Mouse (Mus musculus): ENCODE measurements around the gene Cdh18. TPM values are rescaled to one million over a fixed set of nuclear protein-coding genes. Genes with fewer than 3 reads are reported as not detected.

The Cdh18 gene
- polyA plus RNA-seq, 1 experiment from 2014 or later, result 0.42 TPM

DNA sequence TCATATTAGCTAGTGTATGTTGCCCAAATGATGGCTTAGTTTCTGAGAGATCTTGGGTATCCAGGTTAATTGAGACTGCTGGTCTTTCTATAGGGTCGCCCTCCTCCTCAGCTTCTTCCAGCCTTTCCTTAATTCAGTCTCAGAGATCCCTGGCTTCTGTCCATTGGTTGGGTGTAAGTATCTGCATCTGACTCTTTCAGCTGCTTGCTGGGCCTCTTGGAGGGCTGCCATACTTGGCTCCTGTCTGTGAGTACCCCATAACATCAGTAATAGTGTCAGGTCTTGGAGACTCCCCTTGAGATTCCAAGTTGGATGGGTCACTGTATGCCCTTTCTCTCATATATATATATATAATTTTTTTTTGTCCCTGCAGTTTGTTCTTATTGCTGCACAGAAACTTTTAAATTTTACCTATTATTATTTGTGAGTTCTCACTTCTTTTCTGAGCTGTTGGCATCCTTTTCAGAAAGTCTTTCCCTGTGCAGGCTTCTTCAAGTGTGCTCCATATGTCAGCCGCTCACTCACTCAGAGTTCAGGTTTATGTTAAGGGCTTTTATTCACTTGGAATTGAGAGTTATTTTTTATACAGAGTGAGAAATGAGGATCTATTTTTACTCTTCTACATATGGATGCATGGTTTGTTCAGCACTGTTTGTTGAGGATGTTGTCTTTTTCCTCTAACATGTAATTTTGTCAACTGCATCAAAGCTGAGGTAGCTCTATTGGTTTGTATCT lies 829.4 kb downstream of the Cdh18 start:
- H3K4me1 ChIP-seq (ENCODE audit: control insufficient read depth, insufficient read depth, low read length), result no peaks in the 10 kb centered on the region
- H3K27me3 ChIP-seq (ENCODE audit: control insufficient read depth, insufficient read depth, low read length), result no peaks in the 10 kb centered on the region
- no peak overlapping the region for H3K9ac ChIP-seq (replicated peaks; ENCODE audit: low read length)
- DNase-seq (ENCODE audit: low spot score), result no peak
- WGBS, result 89% methylated on average over 2 of the region's 2 CpGs
- no peak overlapping the region for H3K4me2 ChIP-seq (ENCODE audit: low read depth, low read length)
- H3K4me3 ChIP-seq (ENCODE audit: low read depth, low read length), result no peak overlapping the region
- no peaks in the 10 kb centered on the region for H3K36me3 ChIP-seq (replicated peaks; ENCODE audit: control insufficient read depth, insufficient read depth, low read depth, low read length)
- no peak for ATAC-seq (replicated peaks; ENCODE audit: insufficient number of reproducible peaks, low FRiP score, low TSS enrichment, low read depth)
- no peak overlapping the region for H3K27ac ChIP-seq (replicated peaks; ENCODE audit: low read depth, low read length)
- H3K9me3 ChIP-seq (replicated peaks; ENCODE audit: control insufficient read depth, low read length), result no peaks in the 10 kb centered on the region

DNA sequence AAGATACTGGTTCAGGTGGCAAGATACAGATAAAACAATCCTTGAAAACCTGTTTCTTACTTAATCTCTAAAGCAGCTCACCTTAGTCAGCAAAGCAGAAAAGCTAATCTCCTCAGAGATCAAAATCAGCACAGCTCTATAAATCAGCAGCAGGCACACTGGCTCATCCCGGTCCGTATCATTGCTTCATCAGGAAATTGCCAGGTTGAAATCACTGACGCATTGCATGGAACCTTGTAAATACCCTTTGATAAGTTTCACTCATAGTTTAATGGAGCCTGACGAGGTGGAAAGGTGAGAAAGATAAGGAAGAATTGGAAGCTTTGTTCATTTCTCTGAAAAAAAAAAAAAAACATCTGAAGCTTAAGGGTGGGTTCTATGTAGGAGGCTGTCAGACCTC lies 837.0 kb downstream of the Cdh18 start:
- Histone ChIP-seq H3K9me3 (replicated peaks; ENCODE audit: control insufficient read depth, low read length) (no peaks in the 10 kb centered on the region), H3K27ac (replicated peaks; ENCODE audit: low read depth, low read length) (no peak overlapping the region), H3K27me3 (ENCODE audit: control insufficient read depth, insufficient read depth, low read length) (no peaks in the 10 kb centered on the region), H3K4me1 (ENCODE audit: control insufficient read depth, insufficient read depth, low read length) (no peaks in the 10 kb centered on the region), H3K9ac (replicated peaks; ENCODE audit: low read length) (no peak overlapping the region), H3K4me2 (ENCODE audit: low read depth, low read length) (no peak overlapping the region), H3K36me3 (replicated peaks; ENCODE audit: control insufficient read depth, insufficient read depth, low read depth, low read length) (no peaks in the 10 kb centered on the region), H3K4me3 (ENCODE audit: low read depth, low read length) (no peak overlapping the region)
- DNase-seq (ENCODE audit: low spot score), result no peak
- no peak for ATAC-seq (replicated peaks; ENCODE audit: insufficient number of reproducible peaks, low FRiP score, low TSS enrichment, low read depth)
- WGBS, result 78% methylated on average over 4 of the region's 4 CpGs

DNA sequence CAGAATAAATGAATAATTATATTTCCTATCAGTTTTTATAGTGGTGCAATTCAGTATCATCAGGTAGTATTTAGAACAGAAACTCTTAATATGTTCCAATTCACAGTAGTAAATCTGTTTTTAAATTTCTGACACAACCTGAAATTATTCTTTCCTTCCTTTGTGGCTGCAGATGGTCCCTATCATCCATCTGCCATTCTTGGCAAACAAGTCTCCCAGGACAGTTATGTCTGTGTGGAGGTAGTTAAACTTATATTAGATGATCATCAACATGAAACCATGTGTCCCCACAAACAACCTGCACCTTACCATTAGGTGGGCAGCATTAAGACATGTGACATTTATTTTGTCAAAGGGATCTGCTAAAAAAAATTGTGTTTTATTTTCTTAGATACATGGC lies 847.8 kb downstream of the Cdh18 start:
- Histone ChIP-seq H3K9ac (replicated peaks; ENCODE audit: low read length) (no peak overlapping the region), H3K4me3 (ENCODE audit: low read depth, low read length) (no peak overlapping the region), H3K4me1 (ENCODE audit: control insufficient read depth, insufficient read depth, low read length) (no peaks in the 10 kb centered on the region), H3K27ac (replicated peaks; ENCODE audit: low read depth, low read length) (no peak overlapping the region), H3K9me3 (replicated peaks; ENCODE audit: control insufficient read depth, low read length) (no peaks in the 10 kb centered on the region), H3K4me2 (ENCODE audit: low read depth, low read length) (no peak overlapping the region), H3K27me3 (ENCODE audit: control insufficient read depth, insufficient read depth, low read length) (no peaks in the 10 kb centered on the region), H3K36me3 (replicated peaks; ENCODE audit: control insufficient read depth, insufficient read depth, low read depth, low read length) (no peaks in the 10 kb centered on the region)
- ATAC-seq (replicated peaks; ENCODE audit: insufficient number of reproducible peaks, low FRiP score, low TSS enrichment, low read depth) (no peak), DNase-seq (ENCODE audit: low spot score) (no peak)

GRCm38 (mm10) chr15:23403792-23404191 lies 855.0 kb downstream of the Cdh18 start:
- Histone ChIP-seq H3K27ac (replicated peaks; ENCODE audit: low read depth, low read length) (no peak overlapping the region), H3K9ac (replicated peaks; ENCODE audit: low read length) (no peak overlapping the region), H3K4me1 (ENCODE audit: control insufficient read depth, insufficient read depth, low read length) (no peaks in the 10 kb centered on the region), H3K27me3 (ENCODE audit: control insufficient read depth, insufficient read depth, low read length) (no peaks in the 10 kb centered on the region), H3K4me2 (ENCODE audit: low read depth, low read length) (no peak overlapping the region), H3K9me3 (replicated peaks; ENCODE audit: control insufficient read depth, low read length) (no peaks in the 10 kb centered on the region), H3K36me3 (replicated peaks; ENCODE audit: control insufficient read depth, insufficient read depth, low read depth, low read length) (no peaks in the 10 kb centered on the region), H3K4me3 (ENCODE audit: low read depth, low read length) (no peak overlapping the region)
- DNase-seq (ENCODE audit: low spot score) (no peak), ATAC-seq (replicated peaks; ENCODE audit: insufficient number of reproducible peaks, low FRiP score, low TSS enrichment, low read depth) (no peak)
- 88% methylated on average over 2 of the region's 2 CpGs for WGBS

GRCm38 (mm10) chr15:23408256-23408655 lies 859.4 kb downstream of the Cdh18 start:
- no peaks in the 10 kb centered on the region for H3K27me3 ChIP-seq (ENCODE audit: control insufficient read depth, insufficient read depth, low read length)
- ATAC-seq (replicated peaks; ENCODE audit: insufficient number of reproducible peaks, low FRiP score, low TSS enrichment, low read depth) (no peak), DNase-seq (ENCODE audit: low spot score) (no peak)
- no peak overlapping the region for H3K4me3 ChIP-seq (ENCODE audit: low read depth, low read length)
- no peak overlapping the region for H3K4me2 ChIP-seq (ENCODE audit: low read depth, low read length)
- no peaks in the 10 kb centered on the region for H3K9me3 ChIP-seq (replicated peaks; ENCODE audit: control insufficient read depth, low read length)
- H3K9ac ChIP-seq (replicated peaks; ENCODE audit: low read length), result no peak overlapping the region
- H3K4me1 ChIP-seq (ENCODE audit: control insufficient read depth, insufficient read depth, low read length), result no peaks in the 10 kb centered on the region
- 94% methylated on average over 1 of the region's 1 CpGs for WGBS
- no peaks in the 10 kb centered on the region for H3K36me3 ChIP-seq (replicated peaks; ENCODE audit: control insufficient read depth, insufficient read depth, low read depth, low read length)
- H3K27ac ChIP-seq (replicated peaks; ENCODE audit: low read depth, low read length), result no peak overlapping the region

DNA sequence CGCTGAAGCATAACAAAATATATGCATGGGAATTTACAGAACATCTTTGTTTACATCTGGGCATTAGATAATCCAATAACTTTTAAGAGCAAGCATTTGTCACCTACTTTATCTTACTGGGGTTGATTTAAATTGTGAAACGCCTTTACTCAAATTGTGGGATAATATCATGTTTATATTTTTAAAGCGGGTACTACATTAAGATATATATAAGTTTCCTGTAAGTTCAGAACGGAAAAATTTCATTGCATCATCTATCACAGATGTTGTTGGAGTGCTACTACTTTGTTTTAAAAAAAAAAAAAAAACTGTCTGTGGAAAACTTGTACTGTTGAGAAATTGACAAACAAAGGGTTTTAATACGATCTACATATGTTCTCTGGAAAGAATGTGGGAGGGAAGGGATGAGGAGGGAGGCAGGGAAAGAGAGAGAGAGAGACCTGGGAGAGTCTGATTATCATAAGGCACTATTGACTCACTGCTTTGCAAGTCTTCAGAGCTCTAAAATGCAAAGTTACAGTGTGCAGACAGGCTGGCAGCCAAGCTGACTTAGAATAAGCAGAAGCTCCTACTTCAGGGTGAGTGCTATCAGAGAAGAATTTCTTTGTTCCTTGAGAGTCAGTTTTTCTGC lies 867.7 kb downstream of the Cdh18 start:
- Histone ChIP-seq H3K27ac (replicated peaks; ENCODE audit: low read depth, low read length) (no peak overlapping the region), H3K9me3 (replicated peaks; ENCODE audit: control insufficient read depth, low read length) (no peaks in the 10 kb centered on the region), H3K4me3 (ENCODE audit: low read depth, low read length) (no peak overlapping the region), H3K4me1 (ENCODE audit: control insufficient read depth, insufficient read depth, low read length) (no peaks in the 10 kb centered on the region), H3K4me2 (ENCODE audit: low read depth, low read length) (no peak overlapping the region), H3K27me3 (ENCODE audit: control insufficient read depth, insufficient read depth, low read length) (no peaks in the 10 kb centered on the region), H3K36me3 (replicated peaks; ENCODE audit: control insufficient read depth, insufficient read depth, low read depth, low read length) (no peaks in the 10 kb centered on the region), H3K9ac (replicated peaks; ENCODE audit: low read length) (no peak overlapping the region)
- 77% methylated on average over 5 of the region's 5 CpGs for WGBS
- ATAC-seq (replicated peaks; ENCODE audit: insufficient number of reproducible peaks, low FRiP score, low TSS enrichment, low read depth) (no peak), DNase-seq (ENCODE audit: low spot score) (no peak)

DNA sequence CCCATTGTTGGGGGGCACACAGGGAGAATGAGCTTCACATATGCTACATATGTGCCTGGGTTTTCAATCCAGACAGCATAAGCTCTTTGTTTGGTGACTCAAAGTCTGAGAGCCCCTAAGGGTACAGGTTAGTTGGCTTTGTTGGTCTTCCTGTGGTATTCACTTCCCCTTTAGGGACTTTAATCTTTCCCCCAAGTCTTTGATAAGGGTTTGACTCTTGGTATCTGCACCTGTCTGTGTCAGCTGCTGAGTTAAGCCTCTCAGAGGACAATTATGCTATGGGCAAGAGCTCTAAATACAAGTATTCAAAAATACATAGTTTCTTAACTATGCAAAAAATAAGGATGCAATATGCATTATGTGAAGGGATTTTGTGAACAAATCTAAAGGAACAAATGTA lies 869.3 kb downstream of the Cdh18 start:
- no peak overlapping the region for H3K4me2 ChIP-seq (ENCODE audit: low read depth, low read length)
- ATAC-seq (replicated peaks; ENCODE audit: insufficient number of reproducible peaks, low FRiP score, low TSS enrichment, low read depth), result no peak
- no peak overlapping the region for H3K9ac ChIP-seq (replicated peaks; ENCODE audit: low read length)
- no peaks in the 10 kb centered on the region for H3K4me1 ChIP-seq (ENCODE audit: control insufficient read depth, insufficient read depth, low read length)
- no peak overlapping the region for H3K4me3 ChIP-seq (ENCODE audit: low read depth, low read length)
- no peaks in the 10 kb centered on the region for H3K27me3 ChIP-seq (ENCODE audit: control insufficient read depth, insufficient read depth, low read length)
- no peaks in the 10 kb centered on the region for H3K36me3 ChIP-seq (replicated peaks; ENCODE audit: control insufficient read depth, insufficient read depth, low read depth, low read length)
- H3K27ac ChIP-seq (replicated peaks; ENCODE audit: low read depth, low read length), result no peak overlapping the region
- no peaks in the 10 kb centered on the region for H3K9me3 ChIP-seq (replicated peaks; ENCODE audit: control insufficient read depth, low read length)
- DNase-seq (ENCODE audit: low spot score), result no peak

GRCm38 (mm10) chr15:23420010-23420409 lies 871.2 kb downstream of the Cdh18 start:
- ATAC-seq (replicated peaks; ENCODE audit: insufficient number of reproducible peaks, low FRiP score, low TSS enrichment, low read depth), result no peak
- Histone ChIP-seq H3K9ac (replicated peaks; ENCODE audit: low read length) (no peak overlapping the region), H3K36me3 (replicated peaks; ENCODE audit: control insufficient read depth, insufficient read depth, low read depth, low read length) (no peaks in the 10 kb centered on the region), H3K27me3 (ENCODE audit: control insufficient read depth, insufficient read depth, low read length) (no peaks in the 10 kb centered on the region), H3K9me3 (replicated peaks; ENCODE audit: control insufficient read depth, low read length) (no peaks in the 10 kb centered on the region), H3K4me3 (ENCODE audit: low read depth, low read length) (no peak overlapping the region), H3K4me1 (ENCODE audit: control insufficient read depth, insufficient read depth, low read length) (no peaks in the 10 kb centered on the region), H3K27ac (replicated peaks; ENCODE audit: low read depth, low read length) (no peak overlapping the region), H3K4me2 (ENCODE audit: low read depth, low read length) (no peak overlapping the region)
- 78% methylated on average over 3 of the region's 3 CpGs for WGBS
- no peak for DNase-seq (ENCODE audit: low spot score)
